Mouse (Mus musculus): Measurements from ENCODE around the gene Igfals. TPM values are rescaled to one million over a fixed set of nuclear protein-coding genes. Genes with fewer than 3 reads are reported as not detected.
A peak's percentile ranks its signal among the peaks of the same experiment; 100 is the strongest.

Igfals gene
- polyA plus RNA-seq, 2 experiments, result 3.4 to 4.7 TPM

GRCm38 (mm10) chr17:24884391-24884790 is 18.6 kb downstream of the Igfals start:
- Histone ChIP-seq H3K36me3 (replicated peaks; ENCODE audit: control insufficient read depth, insufficient read depth, low read depth) (peaks cover 36% of the 10 kb centered on the region), H3K4me2 (ENCODE audit: low read depth) (peak overlapping the region; percentile 99; the same call in 1 of the 2 replicates), H3K9ac (replicated peaks) (peak overlapping the region; percentile 81; the same call in 1 of the 2 replicates), H3K4me1 (replicated peaks; ENCODE audit: control insufficient read depth in 2 of 2, insufficient read depth in 2 of 2, low read length in 1 of 2) (peaks cover 14 to 19% of the 10 kb centered on the region in 2 experiments), H3K27ac (no peak overlapping the region), H3K9me3 (ENCODE audit: control insufficient read depth, low read length) (no peaks in the 10 kb centered on the region), H3K27me3 (ENCODE audit: control insufficient read depth, insufficient read depth, low read length) (no peaks in the 10 kb centered on the region), H3K4me3 (ENCODE audit: insufficient read depth in 1 of 2, low read depth in 2 of 2, low read length in 2 of 2) (0 out of 4 replicates have a peak overlapping the region, but pooled peaks have one; percentile 96 to 97)
- no peak for ATAC-seq (ENCODE audit: insufficient read depth)
- 72% methylated on average over 6 of the region's 6 CpGs for WGBS (ENCODE audit: insufficient replicate concordance)
- TF ChIP-seq CTCF (IDR thresholded peaks at IDR 0.05; ENCODE audit: low read depth), result no peak
- no peak for TF ChIP-seq EP300 (IDR thresholded peaks at IDR 0.05; ENCODE audit: low read depth)
- DNase-seq (ENCODE audit: low read depth in 3 of 3, low spot score in 3 of 3), result no peak

- 20% methylated on average over 22 of the region's 22 CpGs for WGBS (ENCODE audit: insufficient replicate concordance)
- TF ChIP-seq CTCF (IDR thresholded peaks at IDR 0.05; ENCODE audit: low read depth) (no peak), EP300 (IDR thresholded peaks at IDR 0.05; ENCODE audit: low read depth) (no peak)
- Histone ChIP-seq H3K4me3 (ENCODE audit: insufficient read depth in 1 of 2, low read depth in 2 of 2, low read length in 2 of 2) (peak overlapping the region; percentile 96 to 97), H3K27me3 (ENCODE audit: control insufficient read depth, insufficient read depth, low read length) (no peaks in the 10 kb centered on the region), H3K36me3 (replicated peaks; ENCODE audit: control insufficient read depth, insufficient read depth, low read depth) (peaks cover 47% of the 10 kb centered on the region), H3K4me2 (ENCODE audit: low read depth) (peak overlapping the region; percentile 99), H3K27ac (peak overlapping the region; percentile 40), H3K4me1 (replicated peaks; ENCODE audit: control insufficient read depth in 2 of 2, insufficient read depth in 2 of 2, low read length in 1 of 2) (peaks cover 14 to 19% of the 10 kb centered on the region in 2 experiments), H3K9me3 (ENCODE audit: control insufficient read depth, low read length) (no peaks in the 10 kb centered on the region), H3K9ac (replicated peaks) (peak overlapping the region; percentile 81)
- no peak for ATAC-seq (ENCODE audit: insufficient read depth)
- no peak for DNase-seq (ENCODE audit: low read depth in 3 of 3, low spot score in 3 of 3)
Measured at GRCm38 (mm10) chr17:24885356-24886133, 19.7 kb downstream of the Igfals start.

- TF ChIP-seq CTCF (IDR thresholded peaks at IDR 0.05; ENCODE audit: low read depth) (peak; percentile 32; the same call in 1 of the 2 replicates), EP300 (IDR thresholded peaks at IDR 0.05; ENCODE audit: low read depth) (peak; percentile 63)
- Histone ChIP-seq H3K9me3 (ENCODE audit: control insufficient read depth, low read length) (no peaks in the 10 kb centered on the region), H3K4me1 (replicated peaks; ENCODE audit: control insufficient read depth in 2 of 2, insufficient read depth in 2 of 2, low read length in 1 of 2) (peaks cover 14 to 19% of the 10 kb centered on the region in 2 experiments), H3K4me2 (ENCODE audit: low read depth) (peak within 1 kb of the TSS; percentile 99), H3K36me3 (replicated peaks; ENCODE audit: control insufficient read depth, insufficient read depth, low read depth) (peaks cover 55% of the 10 kb centered on the region), H3K4me3 (ENCODE audit: insufficient read depth in 1 of 2, low read depth in 2 of 2, low read length in 2 of 2) (peak within 1 kb of the TSS; percentile 96 to 97), H3K9ac (replicated peaks) (peak within 1 kb of the TSS; percentile 81), H3K27ac (peak within 1 kb of the TSS; percentile 52), H3K27me3 (ENCODE audit: control insufficient read depth, insufficient read depth, low read length) (no peaks in the 10 kb centered on the region)
- peak; percentile 89 for ATAC-seq (ENCODE audit: insufficient read depth)
- WGBS (ENCODE audit: insufficient replicate concordance), result under 1% methylated on average over 69 of the region's 69 CpGs
- DNase-seq (ENCODE audit: low read depth in 3 of 3, low spot score in 3 of 3), result peak; percentile 99 to 100 (median 100)
Measured at GRCm38 (mm10) chr17:24886134-24886931, 20.5 kb downstream of the Igfals start, which contains the start of the genes Nubp2 and Spsb3. Nubp2 (minus strand) TSS chr17:24886349. Spsb3 (plus strand) TSS chr17:24886643.

GRCm38 (mm10) chr17:24886932-24887271 is 21.1 kb downstream of the Igfals start:
- H3K4me3 ChIP-seq (ENCODE audit: insufficient read depth in 1 of 2, low read depth in 2 of 2, low read length in 2 of 2), result peak overlapping the region; percentile 85 to 96
- H3K27ac ChIP-seq, result peak overlapping the region; percentile 52
- H3K36me3 ChIP-seq (replicated peaks; ENCODE audit: control insufficient read depth, insufficient read depth, low read depth), result peaks cover 61% of the 10 kb centered on the region
- peaks cover 14 to 19% of the 10 kb centered on the region in 2 experiments for H3K4me1 ChIP-seq (replicated peaks; ENCODE audit: control insufficient read depth in 2 of 2, insufficient read depth in 2 of 2, low read length in 1 of 2)
- DNase-seq (ENCODE audit: low read depth in 3 of 3, low spot score in 3 of 3), result no peak
- H3K27me3 ChIP-seq (ENCODE audit: control insufficient read depth, insufficient read depth, low read length), result no peaks in the 10 kb centered on the region
- ATAC-seq (ENCODE audit: insufficient read depth), result peak; percentile 50
- WGBS (ENCODE audit: insufficient replicate concordance), result under 1% methylated on average over 18 of the region's 18 CpGs
- H3K9ac ChIP-seq (replicated peaks), result peak overlapping the region; percentile 81
- TF ChIP-seq CTCF (IDR thresholded peaks at IDR 0.05; ENCODE audit: low read depth), result no peak
- no peak for TF ChIP-seq EP300 (IDR thresholded peaks at IDR 0.05; ENCODE audit: low read depth)
- H3K9me3 ChIP-seq (ENCODE audit: control insufficient read depth, low read length), result no peaks in the 10 kb centered on the region
- peak overlapping the region; percentile 89 for H3K4me2 ChIP-seq (ENCODE audit: low read depth)
